Mouse (Mus musculus) brain, embryonic 14.5 days (tissue): Measurements from ENCODE around the gene Ryk.

ENCODE experiments used
- CTCF ChIP-seq: fragments of 200-500 bp; IDR thresholded peaks from 2 replicates; pipeline ENCODE4 v1.5.1; 2012; ENCODE audit warnings: inconsistent platforms, mild to moderate bottlenecking, moderate library complexity, borderline replicate concordance; ENCODE audit not compliant: insufficient read depth, insufficient read length; ENCODE audit errors: extremely low read depth
- POLR2A ChIP-seq: fragments of 200-500 bp; IDR thresholded peaks from 2 replicates; pipeline ENCODE4 v1.6.1; 2012; ENCODE audit warnings: mild to moderate bottlenecking, inconsistent platforms, borderline replicate concordance; ENCODE audit not compliant: poor library complexity, insufficient read depth, insufficient read length, severe bottlenecking; ENCODE audit errors: extremely low read depth

- TF ChIP-seq CTCF: peak; percentile 73; the same call in 1 of the 2 replicates
- no peak for TF ChIP-seq POLR2A
These were observed 44.8 kb downstream of the Ryk start for GRCm38 (mm10) chr9:102879545-102879944.
